Mouse (Mus musculus): ENCODE measurements around the gene Tmem132b.

DNA sequence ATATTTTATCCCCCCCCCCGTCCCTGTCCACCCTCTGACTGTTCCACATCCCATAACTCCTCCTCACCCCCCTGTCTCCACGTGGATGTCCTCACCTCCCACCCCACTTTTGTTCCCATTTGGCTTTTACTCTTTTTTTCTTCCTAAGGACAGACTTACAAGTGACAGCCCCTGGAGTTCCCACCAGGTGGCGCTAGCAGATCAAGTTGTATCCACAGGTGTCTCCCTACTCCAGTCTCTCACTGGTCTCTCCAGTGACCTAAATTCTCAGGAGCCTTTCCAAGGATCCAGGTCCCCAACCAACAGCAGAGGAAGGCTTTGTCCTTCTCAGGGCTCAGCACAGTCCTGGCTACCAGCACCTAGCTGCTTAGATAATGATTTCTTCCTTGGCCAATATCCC, 177.6 kb downstream of the Tmem132b start:
- TF ChIP-seq CTCF (IDR thresholded peaks at IDR 0.05; ENCODE audit: extremely low read depth, insufficient read length, insufficient replicate concordance, low read depth, low read length) (peak; percentile 8; the same call in 1 of the 2 replicates), POLR2A (IDR thresholded peaks at IDR 0.05; ENCODE audit: low read depth, low read length) (no peak)
